Mouse (Mus musculus) thymus, postnatal 10 days (tissue): ENCODE data around the gene Pygb.
A peak's percentile ranks its signal among the peaks of the same experiment; 100 is the strongest.

Experiments
- DNase-seq, 2 experiments: peaks; one replicate each; pipeline ENCODE4 v3.0.0; 2021; ENCODE audit warnings: low spot score in 2 of 2

Pygb gene

DNA sequence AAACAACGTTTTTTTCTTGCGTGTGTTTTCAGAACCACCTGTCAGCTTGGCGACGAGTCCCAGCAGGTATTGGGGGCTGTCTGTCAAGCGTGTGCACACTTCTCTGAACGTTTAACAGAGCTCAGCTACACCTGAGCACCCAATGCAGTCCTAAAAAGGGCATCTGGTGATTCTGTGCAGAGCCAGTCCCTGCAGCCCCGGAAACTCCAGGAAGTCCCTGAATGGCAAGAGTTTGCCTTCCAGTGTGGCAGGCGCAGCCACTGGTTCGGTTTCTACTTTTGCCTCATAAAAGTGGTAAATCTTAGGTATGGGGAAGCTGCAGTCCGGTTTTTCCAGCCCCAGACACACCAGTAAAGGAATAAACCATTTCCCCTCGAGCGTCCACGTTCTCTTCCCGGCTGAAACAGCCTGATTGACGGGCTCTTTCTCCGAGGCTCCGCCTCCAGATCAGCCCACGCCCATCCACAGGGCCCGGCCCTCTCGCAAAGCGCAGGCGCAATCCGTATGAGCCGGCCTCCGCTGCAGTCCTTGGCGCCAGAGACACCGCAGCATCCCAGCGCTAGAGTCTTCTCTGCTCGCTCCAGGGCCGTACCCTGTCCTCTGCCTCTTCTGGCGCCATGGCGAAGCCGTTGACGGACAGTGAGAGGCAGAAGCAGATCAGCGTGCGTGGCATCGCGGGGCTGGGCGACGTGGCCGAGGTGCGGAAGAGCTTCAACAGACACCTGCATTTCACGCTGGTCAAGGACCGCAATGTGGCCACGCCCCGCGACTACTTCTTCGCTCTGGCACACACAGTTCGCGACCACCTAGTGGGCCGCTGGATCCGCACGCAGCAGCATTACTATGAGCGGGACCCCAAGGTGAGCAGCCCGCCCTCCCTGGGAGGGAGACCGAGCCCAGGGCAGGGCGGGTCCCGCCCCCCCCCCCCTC lies at the start of gene Pygb:
TSS of gene Pygb (plus strand) at position 485 of the 930 bp plus-strand sequence.
- peak; percentile 65 to 77 for DNase-seq

DNA sequence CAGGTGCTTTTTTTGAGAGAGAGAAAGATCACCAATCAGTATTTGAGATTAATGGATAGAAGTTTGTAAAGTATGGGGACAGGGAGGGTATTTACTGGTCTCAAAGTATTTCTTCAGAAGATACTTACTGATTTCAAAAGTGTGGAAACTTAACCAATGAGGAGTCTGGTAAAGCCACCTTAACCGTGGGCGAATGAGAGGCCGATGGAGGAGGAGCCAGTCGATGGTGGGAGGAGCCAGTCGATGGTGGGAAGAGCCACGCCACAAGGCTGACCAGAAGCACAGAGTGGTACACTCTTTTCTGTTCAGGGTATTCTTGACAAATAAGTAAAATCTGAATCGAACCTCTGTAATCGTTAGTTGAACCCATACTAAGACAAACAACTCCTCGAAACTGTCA lies 48.7 kb upstream of the Pygb start:
- no peak for DNase-seq

DNA sequence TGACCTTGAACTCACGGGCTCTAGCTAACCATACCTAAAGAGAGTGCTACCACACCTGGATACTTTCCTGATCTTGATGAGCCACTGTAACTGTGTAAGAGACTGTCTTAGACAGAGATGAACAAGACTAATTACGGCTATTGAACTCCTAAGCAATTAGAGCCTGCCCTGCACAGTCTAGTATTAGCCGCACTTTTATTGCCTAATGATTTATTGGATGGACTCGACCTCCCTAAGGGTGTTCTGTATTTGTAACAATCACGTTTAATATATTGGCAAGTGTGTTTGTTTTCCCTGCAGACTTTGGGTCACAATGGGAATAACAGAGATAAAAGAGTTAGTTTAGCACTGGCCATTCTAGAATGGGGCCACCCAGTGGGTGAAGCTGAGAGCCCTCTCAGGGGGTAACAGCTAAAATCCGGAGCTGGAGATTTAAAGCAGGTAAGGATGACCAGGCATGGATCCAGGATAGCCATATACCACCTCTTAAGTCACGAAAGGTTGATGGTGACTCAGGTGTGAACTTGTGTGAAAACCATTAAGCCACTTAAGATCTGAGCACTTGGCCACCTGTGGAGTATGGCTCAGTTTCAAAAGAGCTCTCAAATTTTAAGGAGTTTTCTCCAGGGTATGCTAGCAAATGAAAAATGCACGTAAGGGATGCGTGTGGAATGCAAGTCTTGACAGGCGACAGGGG lies 46.2 kb upstream of the Pygb start:
- DNase-seq, result no peak

DNA sequence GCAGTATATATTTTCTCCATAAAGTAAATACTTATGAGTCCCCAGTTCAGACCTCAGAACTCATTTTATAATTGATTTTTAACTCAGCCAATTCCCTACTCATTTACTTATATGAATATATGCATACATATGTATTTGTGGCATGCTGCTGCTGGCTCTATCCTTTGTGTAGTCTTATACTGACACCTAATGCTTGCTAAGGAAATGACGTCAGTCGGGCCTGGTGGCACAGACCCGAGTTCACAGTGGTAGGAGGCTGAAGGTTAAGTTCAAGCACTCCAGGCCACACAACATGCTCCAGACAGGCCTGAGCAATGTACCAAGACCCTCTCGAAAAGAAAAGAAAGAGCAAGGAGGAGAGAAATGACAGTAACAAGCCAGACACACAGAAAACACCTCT lies 45.1 kb upstream of the Pygb start:
- DNase-seq, result peak in 1 of 2 experiments; percentile 17

DNA sequence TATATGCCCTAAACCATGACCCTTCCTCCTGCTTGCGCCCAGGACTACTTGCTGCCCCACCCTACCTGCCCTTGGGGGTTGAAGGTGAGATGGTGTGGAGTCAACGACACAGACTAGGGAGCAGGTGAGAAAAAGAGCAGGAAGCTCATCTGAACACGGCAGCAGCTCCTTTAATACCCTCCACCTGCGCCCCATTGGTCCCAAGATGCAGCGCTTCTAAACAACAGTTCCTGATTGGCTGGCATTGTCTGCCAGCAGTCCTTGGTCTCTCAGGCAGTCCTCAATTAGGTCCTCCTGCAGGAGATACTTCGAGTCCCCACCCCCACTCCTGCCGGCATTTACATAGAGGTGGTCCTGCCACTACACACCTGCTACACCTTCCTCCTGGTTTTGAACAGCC lies 41.5 kb upstream of the Pygb start:
- no peak for DNase-seq

DNA sequence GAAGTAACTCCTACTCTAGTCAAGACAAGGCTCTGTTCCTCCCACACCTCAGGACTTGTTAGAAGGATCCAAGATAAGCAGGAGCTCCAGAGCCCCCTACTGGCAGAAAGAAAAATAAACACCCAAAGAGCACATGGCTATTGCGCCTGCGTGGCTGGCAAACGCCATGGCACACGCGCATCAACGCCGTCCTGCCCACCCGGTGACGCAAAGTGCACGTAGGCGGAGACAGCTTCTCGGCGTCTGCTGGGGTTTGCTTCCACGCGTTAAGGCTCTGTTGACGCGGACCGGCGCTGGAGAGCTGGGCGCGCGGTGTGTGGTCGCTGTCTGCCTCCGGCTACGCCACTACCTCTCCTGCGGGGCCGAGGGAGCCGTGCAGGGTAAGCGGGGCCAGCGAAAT lies 37.7 kb upstream of the Pygb start, which contains the start of gene Entpd6:
TSS of gene Entpd6 (plus strand) at position 189 of the 400 bp plus-strand sequence.
- DNase-seq, result peak; percentile 89 to 90

DNA sequence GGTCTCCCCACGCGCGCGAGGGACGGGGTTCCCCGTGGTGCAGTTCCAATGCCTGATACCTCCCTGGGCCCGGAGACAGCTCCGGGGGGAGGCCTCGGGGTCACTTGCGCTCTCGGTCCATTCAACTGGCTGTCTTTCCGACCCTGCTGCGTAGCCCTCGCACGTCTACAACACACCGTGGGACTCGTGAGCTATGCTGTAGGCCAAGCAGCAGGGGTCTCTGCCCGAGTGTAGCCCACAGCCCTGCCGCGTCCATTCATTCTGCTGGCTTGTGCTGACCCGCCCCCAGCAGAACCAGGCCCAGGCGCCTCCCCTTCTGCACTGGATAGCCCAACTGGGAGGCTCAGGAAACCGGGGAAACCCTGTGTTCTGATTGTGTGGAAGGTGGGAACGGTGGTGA lies 37.3 kb upstream of the Pygb start:
- DNase-seq, result no peak

DNA sequence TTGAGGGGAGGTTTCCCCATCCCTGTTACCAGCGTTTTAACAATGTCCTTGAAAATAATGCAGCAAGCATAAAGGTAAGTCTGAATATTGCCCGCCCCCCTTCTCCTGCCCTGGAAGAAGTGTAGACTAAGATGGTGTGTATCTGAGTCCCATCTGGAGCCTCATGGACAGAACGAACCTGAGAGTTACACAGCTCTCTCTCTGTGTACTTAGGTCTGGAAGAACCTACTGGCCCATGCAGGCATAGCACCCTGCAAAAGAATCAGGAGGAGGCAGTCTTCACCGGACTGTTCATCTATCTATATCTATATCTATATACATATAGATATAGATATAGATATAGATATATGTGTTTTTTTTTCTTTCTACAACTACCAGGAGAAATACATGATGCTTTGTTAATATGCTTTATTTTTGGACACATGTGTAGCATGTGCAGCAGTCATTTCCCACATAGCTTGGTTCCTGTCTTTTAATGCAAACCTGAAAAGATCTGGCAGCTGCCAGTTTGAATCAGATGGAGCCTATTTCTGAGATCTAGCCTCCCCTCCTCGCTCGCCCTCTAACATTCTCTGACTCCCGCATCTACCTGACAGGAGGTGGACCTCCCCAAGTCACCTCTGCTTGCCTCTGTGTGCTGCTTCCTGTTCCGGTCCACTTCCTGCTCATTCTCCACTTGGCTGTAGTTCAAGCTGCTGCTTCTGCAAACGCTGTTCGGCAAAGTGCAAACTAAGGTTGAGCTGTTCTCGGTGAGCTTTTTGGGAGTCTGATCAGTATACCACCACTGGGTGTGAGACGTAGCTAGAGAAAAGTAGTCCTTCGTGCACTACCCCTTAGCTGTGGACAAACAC lies 36.2 kb upstream of the Pygb start:
- peak; percentile 14 to 44 for DNase-seq

DNA sequence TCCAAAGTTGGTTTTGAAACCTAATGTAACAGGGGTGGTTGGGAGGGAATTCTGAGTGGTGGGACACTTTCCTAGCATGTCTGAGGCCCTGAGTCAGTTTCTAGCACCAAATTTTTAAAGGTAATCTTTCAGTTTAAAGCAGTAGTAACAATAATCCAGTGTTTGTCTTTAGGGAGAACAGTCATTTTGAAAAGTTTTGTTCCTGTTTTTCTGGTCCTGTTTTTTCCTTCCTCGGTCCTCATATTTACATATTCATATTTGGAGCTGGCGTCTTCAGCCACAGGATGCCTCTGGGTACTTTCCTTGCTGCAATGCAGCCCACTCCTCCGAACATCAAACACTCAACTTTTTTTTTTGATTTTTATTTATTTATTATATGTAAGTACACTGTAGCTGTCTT lies 31.5 kb upstream of the Pygb start:
- no peak for DNase-seq

DNA sequence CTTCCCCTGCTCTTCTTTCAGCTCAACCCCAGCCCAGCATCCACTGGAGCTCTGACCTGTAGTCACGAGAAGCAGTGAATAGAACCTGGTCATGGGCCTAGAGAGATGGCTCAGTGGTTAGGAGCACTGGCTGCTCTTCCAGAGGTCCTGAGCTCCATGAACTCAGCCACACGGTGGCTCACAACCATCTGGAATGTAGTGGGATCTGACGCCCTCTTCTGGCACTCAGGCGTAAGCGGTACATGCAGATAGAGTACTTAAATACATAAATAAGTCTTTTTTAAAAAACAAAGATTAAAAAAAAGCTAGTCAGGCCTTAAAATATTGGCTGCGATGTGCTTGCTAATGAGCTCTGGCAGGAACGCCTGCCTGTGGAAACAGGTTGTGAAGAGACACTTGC lies 25.1 kb upstream of the Pygb start:
- no peak for DNase-seq

DNA sequence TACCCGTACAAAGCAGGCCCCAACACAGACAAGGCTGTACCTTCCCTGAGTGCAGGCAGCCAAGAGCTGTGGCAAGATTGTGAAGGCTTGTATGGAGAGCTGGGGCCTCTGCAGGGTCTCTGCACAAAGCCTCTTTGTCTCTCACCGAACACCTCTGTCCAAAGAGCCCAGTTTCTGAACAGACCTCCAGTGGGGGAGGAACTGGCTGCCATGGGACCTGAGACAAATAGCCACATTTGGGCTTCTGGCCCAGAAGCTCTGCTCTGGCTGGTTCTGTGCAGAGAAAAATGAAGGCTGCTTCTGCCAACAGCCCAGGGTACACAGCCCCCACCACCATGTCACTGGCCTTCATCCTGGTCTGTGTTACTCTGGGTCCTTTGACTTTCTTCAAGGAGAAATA lies 20.9 kb upstream of the Pygb start:
- no peak for DNase-seq

DNA sequence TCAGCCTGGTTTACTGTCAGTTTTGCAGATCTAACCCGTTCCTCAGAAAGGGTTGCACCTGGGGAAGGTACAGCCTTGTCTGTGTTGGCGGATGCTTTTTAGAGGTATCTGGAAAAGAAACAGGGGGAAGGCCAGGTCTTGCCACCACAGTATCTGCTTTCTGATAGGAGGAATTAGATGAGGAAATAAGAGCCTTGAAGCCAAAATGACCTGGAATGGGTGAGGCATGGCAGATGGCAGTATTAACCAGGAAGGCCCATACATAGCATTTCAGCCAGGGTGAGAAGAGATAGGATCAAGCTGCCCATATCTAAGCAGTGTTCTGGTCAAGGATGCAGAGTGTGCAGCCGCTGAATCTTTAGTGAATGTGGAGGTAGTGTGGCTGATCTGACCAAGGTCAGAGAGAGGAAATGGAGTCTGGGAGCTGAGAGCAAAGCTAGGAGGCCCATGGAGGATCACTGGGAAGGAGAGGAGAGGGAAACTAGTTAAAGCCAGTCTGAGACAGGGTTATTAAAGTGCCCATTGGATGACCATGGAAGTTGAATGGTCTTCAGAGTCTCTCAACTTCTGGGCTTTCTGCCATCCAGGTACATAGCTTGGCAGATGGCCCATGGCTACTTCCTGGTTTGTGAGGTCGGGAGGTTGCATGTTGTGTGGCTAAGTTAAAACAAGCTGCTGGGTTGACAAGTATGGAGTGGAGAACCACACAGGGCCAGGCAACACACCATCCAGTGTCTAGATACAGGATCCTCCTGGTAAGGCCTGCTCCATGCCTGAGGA lies 20.3 kb upstream of the Pygb start:
- no peak for DNase-seq

DNA sequence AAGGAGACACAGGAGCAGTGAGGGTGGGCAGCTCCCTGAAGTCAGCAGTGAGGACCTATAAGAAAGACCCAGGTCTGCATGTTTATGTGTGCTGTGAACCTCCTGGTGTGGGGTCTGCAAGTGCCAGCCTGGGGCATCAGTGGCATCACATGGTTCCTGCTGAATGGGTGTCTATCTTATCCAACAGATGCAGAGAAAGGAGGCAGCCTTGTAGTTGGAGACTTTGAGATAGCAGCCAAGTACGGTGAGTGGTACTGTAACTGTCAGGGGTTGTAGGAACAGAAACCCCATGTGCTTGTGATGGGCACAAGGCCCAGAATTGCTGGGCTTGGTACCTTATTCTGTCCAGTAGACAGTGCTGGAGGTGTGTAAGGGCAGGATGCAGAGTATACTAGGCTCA lies 17.9 kb upstream of the Pygb start:
- DNase-seq, result no peak

DNA sequence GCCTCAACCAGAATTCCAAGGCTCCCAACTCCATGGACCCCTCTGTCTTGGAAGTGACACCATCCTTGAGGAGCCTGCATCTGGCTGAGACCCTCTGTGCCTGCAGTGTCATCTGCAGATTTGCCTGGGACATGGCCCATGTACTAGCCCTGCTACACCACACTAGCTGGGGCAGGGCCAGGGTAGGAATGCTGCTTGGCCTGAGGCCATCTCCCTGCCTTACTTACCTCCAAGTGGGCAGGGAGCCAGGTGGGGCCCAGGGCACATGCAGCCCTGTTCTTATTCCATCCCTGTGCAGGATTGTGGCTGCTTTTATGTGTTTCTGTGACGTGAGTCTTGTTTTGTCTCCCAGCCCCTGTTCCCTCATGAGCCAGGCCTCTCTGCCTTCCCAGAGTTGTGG lies 15.8 kb upstream of the Pygb start:
- DNase-seq, result no peak

DNA sequence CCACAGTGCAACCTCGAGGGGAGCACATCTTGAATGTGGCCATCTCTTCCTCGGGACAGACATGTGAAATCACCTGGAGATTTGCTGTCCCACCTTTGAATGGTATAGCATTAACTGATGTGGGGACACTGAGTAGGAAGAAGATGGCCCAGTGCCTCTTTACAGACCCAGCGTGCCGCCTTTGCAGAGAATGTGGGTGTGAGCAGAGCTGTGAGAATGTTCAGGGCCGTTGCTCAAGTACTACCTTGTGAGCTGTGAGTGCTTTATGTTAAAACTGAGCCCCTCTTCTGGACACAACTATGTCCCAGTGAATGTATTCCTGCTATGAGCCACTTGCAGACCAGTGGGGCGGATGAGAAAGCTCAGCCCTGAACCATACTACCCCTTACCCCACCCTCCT lies 15.4 kb upstream of the Pygb start:
- no peak for DNase-seq

DNA sequence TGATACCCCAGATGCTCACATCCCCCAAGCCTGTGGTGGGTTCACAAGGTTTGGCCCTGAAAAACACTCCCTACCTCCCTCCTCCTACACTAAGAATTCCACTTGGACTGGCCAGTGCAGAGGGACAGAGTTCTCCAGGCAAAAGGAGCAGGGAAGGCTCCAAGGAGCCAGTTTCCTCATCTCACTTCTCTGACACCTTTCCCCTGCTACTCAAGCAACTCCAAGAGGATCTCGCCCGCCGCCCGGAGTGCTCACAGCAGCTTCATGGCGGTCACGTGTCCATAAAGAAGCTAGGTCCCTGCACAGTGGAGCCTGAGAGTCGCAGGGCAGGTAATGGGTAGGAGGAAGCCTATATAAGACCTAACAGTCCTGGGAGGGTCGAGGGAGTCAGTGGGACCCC lies 14.5 kb upstream of the Pygb start:
- no peak for DNase-seq

DNA sequence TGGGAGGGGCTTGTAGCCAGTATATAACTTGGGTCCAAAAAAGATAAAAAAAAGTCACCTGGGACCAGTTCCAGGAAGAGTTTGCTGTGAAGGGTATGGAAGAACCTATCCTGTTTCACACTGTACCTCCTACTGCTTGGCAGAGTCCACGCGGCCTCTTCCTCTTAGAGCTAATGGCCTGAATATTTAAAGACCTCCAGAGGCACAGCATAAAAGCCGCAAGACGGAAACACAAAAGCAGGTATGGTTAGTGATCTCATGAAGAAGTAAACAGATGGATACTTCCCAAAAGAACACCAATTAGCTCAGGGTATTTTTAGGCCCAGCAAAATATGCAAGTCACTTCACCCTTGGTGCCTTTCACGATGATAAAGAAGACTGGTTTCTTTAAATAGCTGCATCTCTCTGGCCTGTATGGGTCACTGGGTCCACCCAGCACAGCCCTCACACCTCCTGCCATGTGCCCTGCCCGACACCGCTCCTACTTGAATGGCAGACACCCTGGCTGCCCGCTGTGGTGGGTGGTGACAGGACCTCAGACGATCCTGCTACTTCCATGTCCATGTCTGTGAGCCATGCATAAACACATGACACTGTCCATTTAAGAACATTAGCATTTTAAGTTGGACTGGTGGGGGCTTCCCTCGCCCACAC lies 13.9 kb upstream of the Pygb start:
- DNase-seq, result no peak

DNA sequence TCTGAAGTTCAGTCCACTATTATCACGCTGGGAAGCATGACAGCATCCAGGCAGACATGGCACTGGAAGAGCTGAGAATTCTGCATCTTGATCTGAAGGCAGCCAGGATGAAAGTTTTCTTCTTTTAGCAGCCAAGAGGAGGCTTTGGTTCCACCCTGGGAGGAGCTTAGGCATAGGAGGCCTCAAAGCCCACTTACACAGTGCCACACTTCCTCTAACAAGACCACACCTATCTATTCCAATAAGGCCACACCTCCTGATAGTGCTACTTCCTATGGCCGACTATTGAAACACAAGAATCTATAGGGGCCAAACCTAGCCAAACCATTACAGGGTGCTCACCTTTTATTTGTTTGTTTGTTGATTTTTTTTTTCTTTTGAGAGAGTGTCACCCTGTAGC lies 3.7 kb upstream of the Pygb start:
- no peak for DNase-seq

DNA sequence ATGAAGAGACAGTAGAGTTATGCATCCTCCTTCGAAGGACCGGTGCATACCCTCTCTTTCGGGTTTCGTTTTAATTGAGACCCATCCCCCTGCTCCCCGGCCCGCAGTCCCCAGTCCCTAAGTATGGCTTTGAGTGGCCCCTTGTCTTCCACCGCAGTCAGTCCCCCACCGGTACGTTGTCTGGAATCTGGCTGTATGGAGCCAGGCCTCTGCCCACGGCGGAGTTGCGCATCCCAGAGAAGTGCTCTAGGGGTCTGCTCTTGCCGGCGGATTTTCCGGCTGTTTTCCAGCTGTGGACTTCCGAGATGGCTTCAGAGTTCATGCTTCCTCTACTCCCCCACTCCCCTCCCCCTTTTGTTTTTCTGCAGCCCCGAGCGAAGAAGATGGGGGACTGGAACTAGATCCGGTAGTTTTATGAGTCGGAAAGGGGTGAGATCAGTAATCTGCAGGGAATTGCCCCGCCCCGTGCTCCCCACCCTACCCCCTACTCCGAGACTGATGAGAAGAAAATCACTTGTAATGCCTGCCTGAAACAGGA lies 768 bp downstream of the Pygb start:
- peak; percentile 7 to 20 for DNase-seq

DNA sequence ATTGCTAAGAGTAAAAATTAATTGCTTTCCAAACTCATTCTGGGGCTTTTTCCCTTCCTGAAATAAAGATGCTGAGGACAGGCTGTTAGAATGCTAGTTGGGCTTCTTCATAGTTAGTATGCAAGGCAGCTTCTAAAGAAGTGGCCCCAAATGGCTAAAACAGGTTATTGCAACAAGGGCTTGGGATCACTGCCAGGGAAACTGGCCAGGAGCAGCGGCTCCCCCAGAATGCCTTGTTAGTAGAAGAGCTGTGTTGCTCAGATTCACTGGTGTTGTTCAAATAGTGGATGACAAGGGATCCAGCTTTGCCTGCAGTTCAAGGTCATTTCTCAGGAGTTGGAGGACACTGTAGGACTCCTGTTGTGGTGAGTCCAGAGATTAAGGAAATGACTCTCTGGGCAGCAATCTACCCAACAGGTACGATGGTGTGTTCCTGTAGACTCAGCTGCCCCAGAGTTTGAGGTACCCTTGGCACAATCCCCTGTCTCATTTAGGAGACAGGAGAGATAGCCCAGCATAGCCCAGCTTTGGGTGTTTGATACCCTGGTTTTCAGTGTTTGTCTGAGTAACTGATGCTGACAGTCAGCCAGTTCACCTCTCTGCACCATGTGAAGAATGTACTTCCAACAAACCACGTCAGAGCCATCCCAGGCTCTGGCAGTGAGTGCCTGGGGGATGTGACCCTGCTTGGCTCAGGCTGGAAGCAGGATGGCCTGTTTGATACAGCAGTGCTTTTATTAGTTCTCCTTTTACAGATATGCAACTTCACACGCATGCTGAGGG lies 2.4 kb downstream of the Pygb start:
- DNase-seq, result no peak
